Mouse (Mus musculus): ENCODE data around the gene Tcf7.

Gene Tcf7

GRCm38 (mm10) chr11:52282774-52283595 is at the start of gene Tcf7:
TSS of gene Tcf7 (minus strand) at chr11:52283014.
- peak; percentile 59 for DNase-seq (ENCODE audit: low spot score)

DNA sequence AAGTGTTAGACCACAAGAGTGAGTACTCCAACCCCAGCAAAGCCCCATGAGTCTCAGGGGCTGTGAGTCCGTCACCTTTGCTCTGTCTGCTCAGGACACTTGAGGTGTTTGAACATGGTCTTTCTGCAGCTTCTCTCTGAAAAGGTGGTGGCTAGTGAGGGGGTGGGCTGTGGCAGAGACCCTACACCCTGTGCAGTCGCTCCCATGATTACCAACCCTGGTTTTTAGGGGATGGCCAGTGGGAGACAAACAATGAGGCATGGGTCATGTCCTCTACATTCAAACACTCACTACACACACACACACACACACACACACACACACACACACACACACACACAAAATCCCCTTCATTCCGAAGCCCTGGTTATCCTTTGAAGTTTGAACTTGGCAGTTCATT is 44.5 kb upstream of the Tcf7 start:
- no peak for DNase-seq (ENCODE audit: low spot score)

GRCm38 (mm10) chr11:52324442-52325367 is 41.9 kb upstream of the Tcf7 start:
- no peak for DNase-seq (ENCODE audit: low spot score)

GRCm38 (mm10) chr11:52321540-52321939 is 38.7 kb upstream of the Tcf7 start:
- DNase-seq (ENCODE audit: low spot score) = no peak

DNA sequence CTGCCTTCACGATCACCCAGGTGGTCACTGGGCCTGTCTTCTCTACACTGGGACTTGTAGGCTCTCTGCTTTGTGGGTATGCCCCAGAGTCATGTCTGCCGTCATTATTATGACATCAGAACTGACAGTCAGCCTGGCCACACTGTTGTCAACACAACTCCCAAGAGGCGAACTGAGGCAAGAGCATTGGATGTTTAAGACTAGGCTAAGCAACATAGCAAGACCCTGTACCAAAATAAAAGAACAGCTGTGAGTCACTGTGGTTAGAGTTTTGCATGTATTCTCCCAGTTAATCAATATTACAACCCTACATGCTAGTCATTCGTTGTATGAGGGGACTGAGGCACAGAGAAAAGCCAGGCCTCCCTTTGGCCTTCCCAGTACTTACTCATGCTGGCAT is 37.7 kb upstream of the Tcf7 start:
- no peak for DNase-seq (ENCODE audit: low spot score)

- DNase-seq (ENCODE audit: low spot score) = no peak
Measured at GRCm38 (mm10) chr11:52319664-52320063, 36.9 kb upstream of the Tcf7 start.

DNA sequence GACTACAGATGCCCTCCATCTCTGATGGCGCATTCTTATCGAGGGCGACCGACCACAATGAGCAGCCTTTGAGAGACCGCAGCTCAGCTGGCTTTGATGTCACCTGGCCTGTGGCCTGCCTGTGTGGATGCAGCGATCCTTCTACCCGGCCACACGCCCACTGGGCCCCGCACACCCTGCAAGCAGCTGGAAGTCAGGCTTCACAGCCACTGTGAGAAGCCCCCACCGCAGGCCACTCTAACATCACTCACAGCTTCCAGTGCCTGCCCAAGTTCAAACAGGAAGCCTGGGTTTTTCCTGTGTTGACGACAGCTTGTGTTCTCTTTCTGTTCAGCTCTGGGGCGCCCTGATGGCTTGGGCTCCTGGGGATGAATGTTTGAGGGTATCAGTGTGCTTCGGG is 35.6 kb upstream of the Tcf7 start:
- DNase-seq (ENCODE audit: low spot score) = no peak

- DNase-seq (ENCODE audit: low spot score) = no peak
Measured at GRCm38 (mm10) chr11:52314102-52314793, 31.4 kb upstream of the Tcf7 start.

- DNase-seq (ENCODE audit: low spot score) = no peak
Measured at GRCm38 (mm10) chr11:52310709-52311108, 27.9 kb upstream of the Tcf7 start.

DNA sequence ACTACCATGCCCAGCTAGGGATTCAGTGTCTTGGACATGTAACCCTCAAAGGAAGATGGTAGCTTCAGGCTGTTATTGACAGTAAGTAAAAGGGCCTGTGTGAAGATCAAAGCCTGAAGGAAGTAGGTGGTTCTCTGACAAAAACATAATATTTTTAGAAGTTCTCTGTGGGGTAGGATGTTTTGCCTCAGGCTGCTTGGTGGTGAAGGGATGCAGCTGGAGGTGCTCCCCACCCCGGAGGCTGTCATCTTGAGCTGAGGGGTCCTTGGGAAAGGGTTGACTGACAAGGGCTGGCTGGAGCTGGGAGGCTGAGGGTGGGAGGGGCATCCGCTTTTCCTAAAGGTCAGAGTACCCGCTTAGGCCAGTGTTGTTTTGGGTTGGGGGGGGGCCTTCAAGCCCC is 26.7 kb upstream of the Tcf7 start:
- no peak for DNase-seq (ENCODE audit: low spot score)

- DNase-seq (ENCODE audit: low spot score) = no peak
Measured at GRCm38 (mm10) chr11:52306431-52306830, 23.6 kb upstream of the Tcf7 start.

DNA sequence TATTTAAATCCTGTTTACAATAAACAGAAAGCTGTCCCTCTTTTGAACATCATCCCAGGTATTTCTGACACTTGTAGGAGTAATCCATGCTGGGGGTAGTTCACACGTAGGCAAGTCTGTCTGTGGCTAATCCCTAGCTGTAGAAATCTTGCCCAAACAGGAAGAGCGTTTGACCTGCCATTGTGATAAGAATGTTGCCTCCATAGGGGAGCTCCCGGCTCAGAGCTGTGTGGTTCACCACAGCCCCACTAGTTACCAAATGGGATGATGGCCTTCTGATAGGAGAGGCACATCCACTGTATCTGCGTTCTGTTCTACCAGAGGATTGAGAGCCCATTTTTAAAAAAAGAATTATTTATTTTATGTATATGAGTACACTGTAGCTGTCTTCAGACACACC is 22.5 kb upstream of the Tcf7 start:
- no peak for DNase-seq (ENCODE audit: low spot score)

GRCm38 (mm10) chr11:52302668-52303067 is 19.9 kb upstream of the Tcf7 start:
- no peak for DNase-seq (ENCODE audit: low spot score)

- no peak for DNase-seq (ENCODE audit: low spot score)
Measured at GRCm38 (mm10) chr11:52299687-52300086, 16.9 kb upstream of the Tcf7 start.

DNA sequence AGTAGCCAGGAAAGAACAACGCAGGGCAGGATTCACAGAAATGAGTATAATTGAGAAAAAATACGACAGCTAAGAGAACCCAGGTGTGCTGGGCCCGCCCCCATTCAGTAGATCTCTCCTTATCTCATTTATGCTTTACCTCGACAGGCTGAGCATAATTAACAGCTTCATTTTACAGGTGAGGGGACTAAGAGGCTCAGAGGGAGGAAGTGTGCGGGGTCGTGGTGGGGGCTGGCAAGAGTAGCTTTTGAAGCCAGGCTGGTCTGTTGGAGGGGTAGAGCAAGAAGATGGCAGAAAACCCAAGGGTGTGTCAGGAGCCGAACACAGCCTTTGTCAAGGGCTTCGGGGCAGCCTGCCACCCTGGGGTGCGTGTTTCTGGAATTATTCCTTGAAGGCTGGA is 16.1 kb upstream of the Tcf7 start:
- DNase-seq (ENCODE audit: low spot score) = no peak

GRCm38 (mm10) chr11:52297352-52297751 is 14.5 kb upstream of the Tcf7 start:
- DNase-seq (ENCODE audit: low spot score) = peak; percentile 81

- DNase-seq (ENCODE audit: low spot score) = no peak
Measured at GRCm38 (mm10) chr11:52294103-52294502, 11.3 kb upstream of the Tcf7 start.

- DNase-seq (ENCODE audit: low spot score) = no peak
Measured at GRCm38 (mm10) chr11:52292894-52293293, 10.1 kb upstream of the Tcf7 start.

- no peak for DNase-seq (ENCODE audit: low spot score)
Measured at GRCm38 (mm10) chr11:52292346-52292745, 9.5 kb upstream of the Tcf7 start.

DNA sequence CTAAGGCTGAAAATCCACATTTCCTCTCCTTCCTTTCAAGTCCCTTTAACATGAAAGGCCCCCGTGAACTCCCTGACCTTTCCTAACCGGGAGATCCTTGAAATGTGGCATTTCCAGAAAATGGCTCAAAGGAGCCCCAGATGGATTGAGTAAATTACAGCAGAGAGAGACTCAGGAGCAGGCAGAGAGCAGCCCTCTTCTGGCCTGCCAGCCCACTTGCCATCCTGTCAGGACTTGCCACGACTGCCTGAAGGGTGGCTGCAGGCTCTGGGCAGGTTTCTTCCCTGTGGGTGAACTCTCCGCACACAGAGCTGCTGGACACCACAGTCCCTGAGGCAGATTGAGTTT is 4.1 kb upstream of the Tcf7 start:
- no peak for DNase-seq (ENCODE audit: low spot score)

GRCm38 (mm10) chr11:52286301-52286957 is 3.6 kb upstream of the Tcf7 start:
- DNase-seq (ENCODE audit: low spot score) = no peak

All from urinary bladder, postnatal 25 days (tissue).